Mouse (Mus musculus) MEL (cell line): ENCODE measurements at regions not wholly inside any gene's neighbourhood (a gene's known extent, or its start where the extent isn't known, plus 50 kb on each side); places are given as distances from the start of the nearest gene placed in this dataset.

Experiments
- DNase-seq: peaks from one replicate; pipeline ENCODE4 v3.0.0; 2011; ENCODE audit warnings: low read depth, low spot score
- H3K27ac ChIP-seq: 2 replicates; pipeline ENCODE4 v1.5.1; 2012; ENCODE audit warnings: low read depth, mild to moderate bottlenecking, control low read depth, low read length, moderate library complexity; ENCODE audit not compliant: control insufficient read depth
- H3K27me3 ChIP-seq, 2 experiments: fragments of 150-350 bp in 1 of 2; sonication (generic) in 1 of 2; 2 replicates each; pipeline ENCODE4 v1.6.1; 2012; ENCODE audit warnings: low read length in 2 of 2, mild to moderate bottlenecking in 2 of 2, improper control_type of control experiment in 1 of 2, moderate library complexity in 1 of 2; ENCODE audit not compliant: insufficient read depth in 2 of 2, control insufficient read depth in 1 of 2
- H3K36me3 ChIP-seq, 2 experiments: 2 replicates each; pipeline ENCODE4 v1.6.1; 2012 to 2014; ENCODE audit warnings: low read length in 2 of 2, improper control_type of control experiment in 1 of 2, inconsistent platforms in 1 of 2, mild to moderate bottlenecking in 1 of 2; ENCODE audit not compliant: insufficient read depth in 2 of 2, control insufficient read depth in 1 of 2
- H3K4me1 ChIP-seq, 2 experiments: fragments of 150-350 bp in 1 of 2; sonication (generic) in 1 of 2; 2 replicates each; pipeline ENCODE4 v1.6.1; 2012; ENCODE audit warnings: low read length in 2 of 2, improper control_type of control experiment in 1 of 2, mild to moderate bottlenecking in 1 of 2; ENCODE audit not compliant: insufficient read depth in 2 of 2, control insufficient read depth in 1 of 2
- H3K4me3 ChIP-seq, 2 experiments: fragments of 150-350 bp in 1 of 2; sonication (generic) in 1 of 2; 2 replicates each; pipeline ENCODE4 v1.5.1; 2012; ENCODE audit warnings: low read depth in 2 of 2, low read length in 2 of 2, mild to moderate bottlenecking in 2 of 2, moderate library complexity in 2 of 2, control low read depth in 1 of 2, improper control_type of control experiment in 1 of 2; ENCODE audit not compliant: control insufficient read depth in 1 of 2, insufficient read depth in 1 of 2
- H3K79me2 ChIP-seq: 2 replicates; pipeline ENCODE4 v1.6.1; 2012; ENCODE audit warnings: mild to moderate bottlenecking, low read length, moderate library complexity; ENCODE audit not compliant: control insufficient read depth, poor library complexity, insufficient read depth
- H3K9ac ChIP-seq: 2 replicates; pipeline ENCODE4 v1.6.1; 2012; ENCODE audit warnings: low read depth, mild to moderate bottlenecking, control low read depth, low read length, moderate library complexity; ENCODE audit not compliant: control insufficient read depth, poor library complexity, severe bottlenecking
- H3K9me3 ChIP-seq: fragments of 150-350 bp; sonication (generic); replicated peaks from 2 replicates; pipeline ENCODE4 v1.6.1; 2012; ENCODE audit warnings: mild to moderate bottlenecking, low read length, improper control_type of control experiment, moderate library complexity; ENCODE audit not compliant: insufficient read depth
- CHD1 ChIP-seq: IDR thresholded peaks from 2 replicates; pipeline ENCODE4 v1.6.1; 2012; ENCODE audit warnings: low read depth, mild to moderate bottlenecking, inconsistent platforms, low read length, improper control_type of control experiment
- CHD2 ChIP-seq: IDR thresholded peaks from 2 replicates; pipeline ENCODE4 v1.6.1; 2011; ENCODE audit warnings: low read length, improper control_type of control experiment
- E2F4 ChIP-seq: IDR thresholded peaks from 2 replicates; pipeline ENCODE4 v1.6.1; 2011; ENCODE audit warnings: low read depth, low read length, improper control_type of control experiment, borderline replicate concordance
- EP300 ChIP-seq, 2 experiments: IDR thresholded peaks; 2 replicates each; pipeline ENCODE4 v1.6.1; 2011; ENCODE audit warnings: improper control_type of control experiment in 2 of 2, low read length in 2 of 2, low read depth in 1 of 2, mild to moderate bottlenecking in 1 of 2
- GABPA ChIP-seq: IDR thresholded peaks from 2 replicates; pipeline ENCODE4 v1.6.1; 2012; ENCODE audit warnings: low read depth, mild to moderate bottlenecking, inconsistent platforms, low read length, improper control_type of control experiment, moderate library complexity
- KAT2A ChIP-seq: conservative IDR thresholded peaks from 2 replicates; pipeline ENCODE4 v1.6.1; 2012; ENCODE audit warnings: low read depth, low read length, improper control_type of control experiment, inconsistent platforms
- MAX ChIP-seq: IDR thresholded peaks from 2 replicates; pipeline ENCODE4 v1.6.1; 2011; ENCODE audit warnings: low read length, improper control_type of control experiment
- MAZ ChIP-seq: IDR thresholded peaks from 2 replicates; pipeline ENCODE4 v1.6.1; 2012; ENCODE audit warnings: low read depth, mild to moderate bottlenecking, inconsistent platforms, low read length, improper control_type of control experiment
- MEF2A ChIP-seq: IDR thresholded peaks from 2 replicates; pipeline ENCODE4 v1.6.1; 2014; ENCODE audit warnings: low read depth, mild to moderate bottlenecking, inconsistent platforms, low read length, improper control_type of control experiment; ENCODE audit not compliant: poor library complexity, insufficient replicate concordance, severe bottlenecking; ENCODE audit errors: extremely low read depth
- MXI1 ChIP-seq: IDR thresholded peaks from 2 replicates; pipeline ENCODE4 v1.6.1; 2011; ENCODE audit warnings: mild to moderate bottlenecking, low read depth, low read length, improper control_type of control experiment
- NELFE ChIP-seq: IDR thresholded peaks from 2 replicates; pipeline ENCODE4 v1.6.1; 2011; ENCODE audit warnings: low read depth, low read length, improper control_type of control experiment
- POLR2AphosphoS2 ChIP-seq: IDR thresholded peaks from 2 replicates; pipeline ENCODE4 v1.6.1; 2011; ENCODE audit warnings: low read length, improper control_type of control experiment
- POLR2AphosphoS5 ChIP-seq: IDR thresholded peaks from 2 replicates; pipeline ENCODE4 v1.6.1; 2012; ENCODE audit warnings: low read depth, borderline replicate concordance, mild to moderate bottlenecking, inconsistent platforms, low read length, moderate library complexity, mixed read lengths
- RAD21 ChIP-seq: IDR thresholded peaks from 2 replicates; pipeline ENCODE4 v1.6.1; 2011; ENCODE audit warnings: mild to moderate bottlenecking, low read depth, low read length, improper control_type of control experiment
- SIN3A ChIP-seq: IDR thresholded peaks from 2 replicates; pipeline ENCODE4 v1.6.1; 2012; ENCODE audit warnings: low read length, improper control_type of control experiment, inconsistent platforms
- SMC3 ChIP-seq: IDR thresholded peaks from 2 replicates; pipeline ENCODE4 v1.6.1; 2011; ENCODE audit warnings: low read depth, low read length, improper control_type of control experiment
- UBTF ChIP-seq: IDR thresholded peaks from 2 replicates; pipeline ENCODE4 v1.6.1; 2012; ENCODE audit warnings: low read depth, mild to moderate bottlenecking, inconsistent platforms, low read length, improper control_type of control experiment, moderate library complexity, borderline replicate concordance; ENCODE audit not compliant: insufficient read depth
- USF1 ChIP-seq: IDR thresholded peaks from 2 replicates; pipeline ENCODE4 v1.6.1; 2014; ENCODE audit warnings: low read depth, mild to moderate bottlenecking, inconsistent platforms, low read length, improper control_type of control experiment, moderate library complexity
- USF2 ChIP-seq, 2 experiments: IDR thresholded peaks; 2 replicates each; pipeline ENCODE4 v1.6.1; 2011 to 2012; ENCODE audit warnings: improper control_type of control experiment in 2 of 2, low read length in 2 of 2, borderline replicate concordance in 1 of 2, inconsistent platforms in 1 of 2, low read depth in 1 of 2, mild to moderate bottlenecking in 1 of 2; ENCODE audit not compliant: insufficient read depth in 1 of 2
- ZC3H11A ChIP-seq: IDR thresholded peaks from 2 replicates; pipeline ENCODE4 v1.6.1; 2012; ENCODE audit warnings: low read depth, mild to moderate bottlenecking, inconsistent platforms, low read length, improper control_type of control experiment
- ZNF384 ChIP-seq: IDR thresholded peaks from 2 replicates; pipeline ENCODE4 v1.6.1; 2012; ENCODE audit warnings: low read depth, mild to moderate bottlenecking, inconsistent platforms, low read length, improper control_type of control experiment

DNA sequence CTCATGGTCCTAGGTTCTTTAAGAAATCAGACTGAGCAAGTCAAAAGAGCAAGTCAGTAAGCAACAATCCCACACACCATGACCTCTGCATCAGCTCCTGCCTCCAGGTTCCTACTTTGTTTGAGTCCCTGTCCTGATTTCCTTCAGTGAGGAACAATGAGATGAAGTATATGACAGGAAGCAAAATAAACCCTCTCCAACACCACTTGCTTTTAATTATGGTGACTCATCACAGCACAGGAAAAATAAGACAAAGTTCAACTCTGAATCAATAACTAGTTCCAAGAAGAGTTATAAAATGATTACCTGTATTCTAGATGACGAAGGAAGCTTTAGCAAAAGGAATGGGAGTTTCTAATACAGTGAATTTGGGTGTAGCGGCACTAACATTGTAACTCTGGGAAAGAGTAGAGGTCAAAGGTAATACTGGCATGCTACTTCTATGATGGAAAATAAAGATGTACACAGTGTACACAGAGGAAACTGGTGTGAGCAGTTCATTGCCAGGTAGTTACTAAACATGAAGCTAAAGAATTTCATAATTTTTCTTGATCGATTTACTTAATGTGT lies 248.2 kb upstream of the Atp2b1 start:
- no peak for DNase-seq
- Histone ChIP-seq H3K4me3 (no peak overlapping the region), H3K9me3 (no peaks in the 10 kb centered on the region)
- TF ChIP-seq USF1 (no peak), ZC3H11A (no peak), USF2 (IDR thresholded peaks at IDR 0.05; ENCODE audit: borderline replicate concordance in 1 of 2, insufficient read depth in 1 of 2, low read depth in 1 of 2, low read length in 2 of 2) (no peak), NELFE (no peak), E2F4 (no peak), POLR2AphosphoS2 (no peak), MAX (no peak), CHD1 (no peak)
- TF ChIP-seq, all 39 proteins: peak for 0
- H3K4me1 ChIP-seq = no peaks in the 10 kb centered on the region
- H3K36me3 ChIP-seq = no peaks in the 10 kb centered on the region
- no peak overlapping the region for H3K9ac ChIP-seq
- H3K79me2 ChIP-seq = no peaks in the 10 kb centered on the region
- no peaks in the 10 kb centered on the region for H3K27me3 ChIP-seq
- H3K27ac ChIP-seq = no peak overlapping the region

DNA sequence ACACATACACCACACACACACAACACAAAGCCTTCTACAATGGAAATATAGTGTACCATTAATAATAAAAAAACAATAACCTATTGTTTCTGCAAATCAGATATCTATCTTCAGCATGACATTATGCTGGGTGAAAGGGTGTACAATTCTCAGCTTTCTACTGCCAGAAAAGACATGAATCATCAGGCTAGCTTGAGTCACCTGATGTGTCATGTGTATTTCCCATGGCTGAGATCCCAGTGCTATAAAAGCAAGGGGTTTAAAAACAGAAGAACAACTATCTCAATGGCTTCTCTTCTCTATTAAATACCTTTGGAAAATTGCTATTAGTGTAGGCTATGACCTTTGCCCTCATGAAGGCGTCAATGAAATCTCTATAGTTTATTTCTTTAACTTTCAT lies 246.5 kb upstream of the Atp2b1 start:
- Histone ChIP-seq H3K4me3 (no peak overlapping the region), H3K27ac (no peak overlapping the region), H3K4me1 (no peaks in the 10 kb centered on the region), H3K27me3 (no peaks in the 10 kb centered on the region), H3K9ac (no peak overlapping the region), H3K36me3 (no peaks in the 10 kb centered on the region), H3K79me2 (no peaks in the 10 kb centered on the region), H3K9me3 (no peaks in the 10 kb centered on the region)
- DNase-seq = no peak
- no peak for TF ChIP-seq SMC3
- TF ChIP-seq POLR2AphosphoS5 = no peak
- TF ChIP-seq RAD21 = no peak
- TF ChIP-seq GABPA = no peak

DNA sequence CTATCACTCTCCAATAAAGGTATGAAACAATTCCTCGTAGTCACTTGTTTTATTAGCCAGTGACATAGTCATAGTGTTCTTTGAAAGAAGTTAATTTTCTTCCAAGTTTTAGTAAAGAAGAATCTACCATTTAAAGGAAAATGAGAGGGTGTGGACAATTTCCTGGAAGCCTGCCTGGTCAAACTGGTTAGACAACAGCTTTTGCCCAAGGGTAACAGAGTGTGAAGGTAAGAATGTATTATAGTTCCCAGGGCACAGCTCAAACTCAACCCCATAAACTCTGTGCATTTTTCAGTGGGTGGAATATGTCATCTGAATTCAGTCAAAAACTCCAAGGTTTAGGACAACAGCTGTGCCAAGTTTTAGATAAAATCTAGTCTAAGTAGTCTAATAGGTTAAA lies 240.1 kb upstream of the Atp2b1 start:
- Histone ChIP-seq H3K36me3 (no peaks in the 10 kb centered on the region), H3K27ac (no peak overlapping the region), H3K79me2 (no peaks in the 10 kb centered on the region), H3K27me3 (no peaks in the 10 kb centered on the region), H3K9me3 (no peaks in the 10 kb centered on the region), H3K4me1 (no peaks in the 10 kb centered on the region), H3K9ac (no peak overlapping the region), H3K4me3 (no peak overlapping the region)
- TF ChIP-seq POLR2AphosphoS5 (no peak), CHD2 (no peak), RAD21 (no peak), SIN3A (no peak), MAX (no peak), USF2 (IDR thresholded peaks at IDR 0.05; ENCODE audit: borderline replicate concordance in 1 of 2, insufficient read depth in 1 of 2, low read depth in 1 of 2, low read length in 2 of 2) (no peak), MAZ (no peak), EP300 (IDR thresholded peaks at IDR 0.05; ENCODE audit: low read depth in 1 of 2, low read length in 2 of 2) (no peak), UBTF (no peak), MEF2A (no peak), MXI1 (no peak), NELFE (no peak), USF1 (no peak), KAT2A (no peak), ZNF384 (no peak)
- DNase-seq = no peak
